Mouse (Mus musculus) induced T-regulatory cell, adult 2 months (primary cell): ENCODE measurements around the gene Phf10.
A peak's percentile ranks its signal among the peaks of the same experiment; 100 is the strongest.
"Not testable (repeated sequence)": the region's sequence is repeated elsewhere in the genome, so short reads cannot be mapped to it uniquely, and the experiment has no call there.

Source experiments
- DNase-seq: peaks from one replicate; pipeline ENCODE4 v3.0.0-alpha.2; 2012; ENCODE audit warnings: low read depth

Phf10 gene

DNA sequence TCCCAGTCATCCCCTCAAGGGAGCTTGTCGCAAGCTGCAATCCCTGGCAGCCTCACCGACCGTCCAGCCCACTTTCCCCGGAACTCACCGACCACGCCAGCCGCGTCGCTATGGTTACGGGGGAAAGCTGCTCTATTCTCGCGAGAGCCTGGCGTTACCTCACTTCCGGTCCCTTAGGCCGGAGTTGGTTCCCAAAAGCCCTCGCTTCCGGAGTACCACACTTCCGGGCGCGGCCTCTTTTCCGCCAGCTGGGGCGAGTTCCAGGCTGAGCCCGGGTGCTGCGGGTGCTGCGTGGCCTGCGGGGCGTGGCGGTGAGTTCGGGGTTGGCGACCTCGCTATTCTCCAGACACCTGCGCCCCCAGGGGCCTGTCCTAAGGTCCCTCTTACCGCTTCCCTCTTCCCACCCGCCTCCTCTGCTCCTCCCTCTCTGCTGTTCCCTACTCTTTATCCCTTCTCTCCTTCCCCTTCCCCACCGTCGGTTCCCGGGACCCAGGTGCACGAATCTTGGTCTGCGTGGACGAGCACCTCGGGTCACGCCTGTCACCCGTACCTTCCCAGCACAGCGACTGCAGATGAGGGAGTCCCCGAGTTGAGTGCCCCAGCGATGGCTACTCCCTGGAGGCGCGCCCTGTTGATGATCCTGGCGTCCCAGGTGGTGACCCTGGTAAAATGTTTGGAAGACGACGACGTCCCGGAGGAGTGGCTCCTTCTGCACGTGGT is 17.9 kb downstream of the Phf10 start, which contains the start of the genes Wdr27 and 1600012H06Rik:
Wdr27 (minus strand) TSS at position 150 of the 720 bp plus-strand sequence.
1600012H06Rik (plus strand) TSS at position 176 of the 720 bp plus-strand sequence.
- DNase-seq = peak; percentile 100

DNA sequence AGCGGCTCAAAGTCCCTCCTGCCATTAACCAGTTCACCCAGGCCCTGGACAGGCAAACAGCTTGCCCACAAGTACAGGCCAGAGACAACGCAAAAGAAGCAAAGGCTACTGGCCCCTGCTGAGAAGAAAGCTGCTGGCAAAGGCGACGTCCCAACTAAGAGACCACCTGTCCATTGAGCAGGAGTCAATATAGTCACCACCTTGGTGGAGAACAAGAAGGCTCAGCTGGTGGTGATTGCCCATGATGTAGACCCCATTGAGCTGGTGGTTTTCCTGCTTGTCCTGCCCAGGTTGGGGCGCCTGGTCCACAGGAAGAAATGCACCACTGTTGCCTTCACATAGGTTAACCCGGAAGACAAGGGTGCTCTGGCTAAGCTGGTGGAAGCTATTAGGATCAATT is 18.9 kb downstream of the Phf10 start:
- DNase-seq = not testable (repeated sequence)

DNA sequence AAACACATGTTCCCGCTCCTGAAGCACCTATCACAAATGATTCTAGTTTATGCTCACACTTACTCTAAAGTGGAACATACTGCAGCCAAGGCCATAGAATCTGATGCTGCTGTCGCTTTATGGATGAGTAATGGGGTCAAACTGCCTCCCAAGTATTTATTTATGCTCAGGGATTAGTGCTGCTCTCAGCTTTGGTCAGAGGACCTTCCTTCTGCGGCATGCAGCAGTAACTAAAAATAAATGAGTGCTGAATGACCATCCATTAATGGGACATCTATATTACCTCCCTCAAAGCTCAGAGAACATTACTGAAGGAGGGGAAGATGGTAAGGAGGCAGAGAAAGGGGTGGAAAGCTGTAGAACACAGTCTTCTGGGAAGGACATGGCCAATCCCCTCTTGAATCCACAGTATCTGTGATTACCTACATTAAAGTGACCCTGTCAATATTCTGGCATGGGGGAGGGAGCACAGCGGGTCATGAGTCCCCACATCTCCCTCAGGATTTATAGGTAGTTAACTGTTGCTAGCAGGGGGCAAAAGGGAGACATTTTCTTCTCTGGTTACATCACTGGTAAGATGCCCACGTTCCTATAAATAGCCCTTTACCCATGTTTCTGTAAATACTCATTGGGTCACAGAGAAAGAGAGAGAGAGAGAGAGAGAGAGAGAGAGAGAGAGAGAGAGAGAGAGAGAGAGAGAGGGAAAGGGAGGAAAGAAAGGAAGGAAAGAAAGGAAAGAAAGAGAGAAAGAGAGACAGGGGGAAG is 25.1 kb downstream of the Phf10 start:
- DNase-seq = no peak

DNA sequence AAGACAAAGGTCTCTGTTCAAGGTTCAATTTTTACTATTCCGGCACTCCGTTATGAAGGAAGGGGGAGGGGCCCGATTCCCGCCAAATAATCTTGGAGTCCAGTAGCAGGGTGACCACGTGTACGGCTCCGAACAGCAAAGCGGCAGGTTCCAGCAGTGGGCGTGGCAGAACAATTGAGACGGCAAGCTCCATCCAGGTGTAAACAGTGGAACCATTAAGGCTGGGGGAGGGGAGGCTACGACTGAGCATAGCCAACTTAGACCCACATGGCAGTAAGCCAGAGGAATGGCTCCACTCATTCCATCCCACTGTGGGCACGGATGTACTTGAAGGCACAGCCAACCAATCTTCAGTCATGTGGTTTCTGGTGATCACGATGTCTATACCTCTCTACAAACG is 25.8 kb downstream of the Phf10 start:
- DNase-seq = not testable (repeated sequence)

DNA sequence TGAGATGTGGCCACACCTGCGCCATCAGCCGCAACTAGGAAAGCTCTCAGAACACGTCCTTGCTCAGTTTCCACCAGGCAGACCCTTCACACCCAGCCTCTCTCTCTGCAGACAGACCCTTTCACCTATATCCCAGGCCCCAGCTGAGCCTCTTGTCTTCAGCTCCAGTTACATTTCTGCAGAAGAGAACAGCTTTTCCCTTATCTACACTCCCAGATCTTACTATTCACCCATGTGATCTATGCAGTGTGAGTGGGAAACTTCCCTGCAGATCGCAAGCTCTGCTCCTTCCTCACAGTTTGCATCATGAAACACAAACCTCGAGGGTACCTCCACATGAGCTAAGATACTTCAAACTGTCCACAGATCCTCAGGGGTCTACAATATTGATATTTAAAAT is 29.6 kb downstream of the Phf10 start:
- no peak for DNase-seq

DNA sequence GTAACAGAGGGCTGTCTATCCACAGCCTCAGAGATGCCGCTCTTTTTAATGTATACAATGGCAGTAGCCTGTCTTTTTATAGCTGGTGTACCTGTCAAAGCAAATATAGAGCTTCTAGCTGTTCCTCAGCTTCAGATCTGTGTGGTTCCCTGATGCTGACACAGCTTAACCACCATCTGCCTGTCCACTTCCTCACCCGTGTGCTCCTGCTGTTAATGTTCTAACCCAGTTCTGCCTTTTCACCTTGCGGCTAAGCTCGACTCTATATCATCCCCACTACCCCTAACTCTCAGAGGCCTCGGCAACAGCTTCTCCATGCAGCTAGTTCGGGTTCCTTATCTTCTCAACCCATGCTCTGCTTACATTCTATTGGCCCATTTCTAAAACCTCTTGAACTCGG is 30.4 kb downstream of the Phf10 start:
- DNase-seq = no peak

DNA sequence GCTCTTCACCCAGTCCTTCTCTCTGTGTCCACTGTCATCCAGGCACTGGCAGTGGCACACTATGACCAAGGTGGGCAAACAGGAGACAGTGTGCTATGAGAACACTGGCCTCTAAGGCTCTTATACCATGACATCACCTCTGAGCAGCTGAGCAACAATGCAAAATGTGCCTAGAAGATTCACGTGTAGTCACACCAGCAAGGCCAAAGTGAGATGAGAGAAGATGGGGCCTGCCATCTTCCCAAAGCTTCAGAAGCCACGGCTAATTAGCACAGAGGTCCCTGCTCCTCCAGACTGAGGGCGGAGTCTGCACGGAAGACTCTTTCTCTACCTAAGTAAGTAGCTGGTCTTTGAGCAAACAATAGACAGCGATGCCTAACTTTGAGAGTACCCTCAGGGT is 32.4 kb downstream of the Phf10 start:
- DNase-seq = no peak

DNA sequence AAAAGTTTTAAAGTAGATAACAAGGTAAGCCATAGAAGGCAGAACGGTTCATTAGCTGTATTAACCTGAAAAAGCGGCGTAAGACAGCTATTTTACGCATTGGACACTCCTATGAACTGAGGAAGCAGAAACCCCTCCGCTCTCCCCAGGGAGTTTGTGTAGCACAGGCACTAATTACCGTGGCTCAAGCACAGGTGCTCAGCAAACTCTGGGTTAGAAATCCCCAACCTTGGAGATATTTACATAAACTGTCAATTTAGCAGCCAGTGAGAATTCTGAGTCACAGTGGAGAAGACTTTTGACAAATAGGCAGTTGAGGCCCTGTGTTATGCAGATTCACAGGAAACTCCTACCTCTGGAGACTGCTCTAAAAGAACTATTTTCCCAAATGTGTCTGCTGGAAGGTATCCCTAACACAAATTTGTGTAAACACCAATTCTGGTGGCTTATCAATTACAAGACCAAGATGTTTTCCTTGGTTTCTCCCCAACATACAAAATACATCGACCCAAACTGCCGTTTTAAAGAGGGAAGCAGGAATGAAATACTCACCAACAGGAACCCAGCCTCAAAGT is 33.3 kb downstream of the Phf10 start:
- DNase-seq = no peak

DNA sequence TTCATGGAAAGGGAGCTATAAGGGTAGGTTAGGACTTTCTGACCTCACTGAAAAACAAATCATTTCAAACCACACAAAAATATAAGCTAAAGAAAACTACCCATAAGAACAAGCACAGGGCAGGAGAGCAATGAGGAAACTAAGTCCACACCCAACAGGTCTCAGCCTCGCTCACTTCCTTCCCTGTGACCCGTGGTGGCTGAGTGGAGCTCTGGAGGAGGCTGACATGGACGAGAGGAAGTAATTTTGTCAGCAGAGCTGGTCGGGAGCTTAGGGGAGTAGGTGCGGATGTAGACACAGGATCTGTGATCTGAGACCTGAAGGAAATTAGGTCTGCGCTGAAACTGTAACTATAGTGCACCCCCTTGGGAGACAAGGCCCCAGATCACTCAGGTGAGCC is 39.5 kb downstream of the Phf10 start:
- DNase-seq = no peak

DNA sequence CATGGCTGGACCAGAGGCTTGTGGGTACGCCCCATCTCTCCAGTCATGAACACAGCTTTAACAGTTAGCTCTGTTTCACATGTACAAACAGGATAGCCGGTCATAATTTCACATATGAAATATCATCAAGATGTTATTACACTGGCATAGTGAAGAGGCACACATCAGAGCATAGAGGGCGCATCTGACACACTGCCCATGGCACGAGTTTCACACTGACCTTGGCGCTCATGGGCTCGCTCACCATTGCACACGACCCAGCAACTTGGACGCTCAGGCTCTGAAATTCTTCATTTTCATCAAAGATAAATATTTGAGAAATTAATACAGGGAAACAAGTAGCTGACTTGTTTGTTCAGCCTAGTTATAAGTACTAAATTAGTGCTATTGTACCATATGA is 43.2 kb downstream of the Phf10 start:
- DNase-seq = no peak

DNA sequence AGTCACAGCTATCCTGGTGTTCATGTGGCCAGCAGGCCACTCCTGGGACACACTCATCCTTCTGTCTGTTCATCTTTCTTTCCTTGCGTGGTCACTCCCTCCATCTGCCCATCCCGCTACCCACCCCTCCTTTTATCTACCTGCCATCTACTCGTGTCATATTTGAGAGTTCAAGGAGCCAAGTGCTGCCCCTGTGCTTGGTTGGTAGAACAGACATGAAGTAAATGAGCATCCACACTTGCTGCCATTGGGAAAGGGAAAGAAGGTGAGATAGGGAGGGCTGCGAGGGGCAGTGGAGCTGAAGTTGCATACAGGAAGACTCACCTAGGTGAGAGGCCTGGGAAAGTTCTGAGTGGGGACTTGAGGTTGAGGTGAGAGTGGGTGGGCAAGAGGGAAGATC is 46.7 kb downstream of the Phf10 start:
- DNase-seq = no peak

DNA sequence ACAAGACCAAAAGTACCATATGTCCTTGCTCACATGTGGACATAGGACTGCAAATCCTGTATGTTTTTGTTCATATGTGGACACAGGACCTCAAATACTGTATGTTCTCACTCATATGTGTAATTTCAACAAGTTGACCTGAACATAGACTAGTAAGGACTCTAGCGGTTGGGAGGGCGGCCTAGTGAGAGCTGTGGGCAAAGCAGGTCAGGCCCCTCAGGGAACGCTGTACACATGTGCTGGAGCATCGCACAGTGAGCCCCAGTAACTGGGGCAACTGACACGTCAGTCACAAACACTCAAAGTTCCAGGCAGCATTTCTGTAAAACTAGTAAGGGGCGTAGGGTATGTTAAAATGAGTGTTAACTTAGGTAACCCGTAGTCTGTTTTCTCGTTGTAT is 48.1 kb downstream of the Phf10 start:
- no peak for DNase-seq

DNA sequence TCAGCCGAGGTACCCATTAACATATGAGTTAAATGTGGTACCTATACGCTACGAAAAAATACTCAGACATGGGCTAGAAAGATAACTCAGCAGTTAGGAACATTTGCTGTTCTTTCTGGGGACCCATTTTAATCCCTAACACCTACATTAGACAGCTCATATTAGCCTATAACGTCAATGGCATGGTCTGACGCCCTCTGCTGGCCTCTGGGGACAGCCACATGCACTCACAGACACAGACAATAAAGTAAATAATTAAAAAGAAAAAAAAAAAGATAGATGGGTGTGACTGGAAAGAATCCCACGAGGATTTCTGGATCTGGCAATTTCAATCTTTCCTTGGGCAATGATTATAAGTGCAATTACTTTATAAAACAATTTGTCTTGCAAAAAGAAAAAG is 48.7 kb downstream of the Phf10 start:
- peak; percentile 26 for DNase-seq

DNA sequence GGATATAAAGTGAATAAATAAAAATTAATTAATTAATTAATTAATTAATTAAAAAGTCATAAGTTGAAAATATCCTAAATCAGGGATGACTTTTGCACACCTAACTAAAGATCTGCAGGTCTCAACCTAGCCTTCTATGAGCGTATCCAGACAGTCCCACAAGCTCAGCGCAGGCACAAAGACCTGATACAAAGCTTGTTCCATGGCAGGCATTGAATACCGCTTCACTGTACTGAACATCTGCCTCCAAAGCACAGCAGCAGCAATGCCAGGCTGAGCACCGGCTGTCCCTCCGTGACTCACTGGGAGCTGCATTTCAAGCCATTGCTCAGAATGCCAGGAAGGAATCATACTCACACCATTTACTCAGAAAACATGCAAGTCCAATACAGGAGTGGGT is 50.3 kb downstream of the Phf10 start:
- no peak for DNase-seq

DNA sequence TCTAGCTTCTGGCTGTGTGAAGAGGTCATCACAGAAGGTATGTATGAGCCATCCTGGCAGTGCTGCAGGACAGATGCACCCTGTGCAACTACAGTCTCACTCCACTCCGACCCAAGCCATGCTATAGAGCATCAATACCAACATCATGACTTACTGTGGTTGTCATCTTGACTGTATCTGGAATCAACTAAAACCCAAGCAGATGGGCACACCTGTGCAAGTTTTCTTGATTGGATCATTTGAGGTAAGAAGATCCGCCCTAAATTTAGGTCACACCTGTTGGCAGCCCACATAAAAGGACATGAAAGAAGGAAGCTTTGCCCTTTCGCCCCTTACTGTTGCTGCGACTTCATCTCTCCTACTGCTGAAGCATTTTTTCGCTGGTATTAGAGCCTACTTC is 51.7 kb downstream of the Phf10 start:
- no peak for DNase-seq

DNA sequence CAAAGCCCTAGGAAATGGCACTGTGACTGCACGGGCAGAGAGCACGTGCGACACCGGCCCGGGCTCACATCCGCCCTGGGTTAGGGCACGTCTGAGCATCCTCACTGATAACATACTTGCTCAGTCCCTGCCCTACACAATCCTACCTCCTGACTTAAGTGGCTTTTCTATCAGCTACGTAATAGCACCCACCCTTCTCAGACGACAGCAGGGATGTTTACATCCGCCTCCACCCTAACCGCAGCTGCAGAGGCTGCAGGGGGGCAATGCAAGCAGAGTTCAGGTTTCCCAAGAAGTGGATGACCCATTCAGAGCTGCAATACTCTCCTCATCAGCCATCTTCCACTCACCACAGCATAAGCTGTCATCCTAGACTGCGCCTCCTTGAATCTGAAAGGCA is 53.9 kb downstream of the Phf10 start:
- peak; percentile 6 for DNase-seq

DNA sequence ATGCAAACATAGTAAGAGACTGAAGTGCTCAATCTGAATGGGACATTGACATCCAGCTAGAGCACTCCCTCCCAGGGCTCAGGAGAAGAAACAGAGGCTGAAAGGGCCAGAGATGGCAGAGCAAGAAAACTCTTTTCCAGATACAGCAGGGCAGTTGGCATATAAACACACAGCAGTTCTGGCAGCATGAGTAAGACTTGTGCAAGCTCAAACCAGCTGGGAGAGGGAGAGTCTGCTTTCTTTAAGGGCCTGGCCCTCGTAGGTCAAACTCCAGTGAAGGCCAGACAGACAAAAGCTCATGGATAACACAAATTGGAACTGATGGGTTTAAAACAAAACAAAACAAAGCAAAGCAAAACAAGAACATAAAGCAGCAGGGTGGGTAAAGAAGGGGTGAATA is 54.5 kb downstream of the Phf10 start:
- DNase-seq = no peak

DNA sequence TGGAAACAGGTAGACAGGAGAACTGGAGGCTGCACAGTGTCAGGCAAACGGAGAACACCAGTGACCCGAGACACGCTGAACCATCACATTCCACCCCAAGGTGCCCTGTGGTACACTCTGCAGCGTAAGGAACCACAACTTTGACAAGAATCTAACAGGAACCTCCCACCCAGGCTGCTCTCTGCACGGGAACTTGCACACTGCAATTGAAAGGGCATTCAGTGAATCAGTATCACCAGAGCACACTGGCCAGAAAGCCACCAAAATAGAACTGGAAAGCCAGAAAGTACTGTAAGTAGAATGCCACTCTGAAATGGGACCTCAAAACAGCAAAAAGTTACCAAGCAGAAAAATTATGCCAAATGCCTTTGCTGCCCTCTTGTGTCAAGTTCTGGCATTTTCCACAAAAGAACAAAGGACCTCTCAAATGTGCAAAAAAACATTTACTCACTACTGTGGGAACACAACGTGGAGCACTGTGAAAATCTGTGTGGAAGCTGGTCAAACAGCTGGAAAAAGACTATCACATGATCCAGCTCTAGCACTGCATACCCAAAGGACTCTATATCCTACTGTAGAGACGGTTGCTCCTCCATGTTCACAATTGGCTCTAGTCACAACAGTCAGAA is 56.3 kb downstream of the Phf10 start:
- peak; percentile 73 for DNase-seq

DNA sequence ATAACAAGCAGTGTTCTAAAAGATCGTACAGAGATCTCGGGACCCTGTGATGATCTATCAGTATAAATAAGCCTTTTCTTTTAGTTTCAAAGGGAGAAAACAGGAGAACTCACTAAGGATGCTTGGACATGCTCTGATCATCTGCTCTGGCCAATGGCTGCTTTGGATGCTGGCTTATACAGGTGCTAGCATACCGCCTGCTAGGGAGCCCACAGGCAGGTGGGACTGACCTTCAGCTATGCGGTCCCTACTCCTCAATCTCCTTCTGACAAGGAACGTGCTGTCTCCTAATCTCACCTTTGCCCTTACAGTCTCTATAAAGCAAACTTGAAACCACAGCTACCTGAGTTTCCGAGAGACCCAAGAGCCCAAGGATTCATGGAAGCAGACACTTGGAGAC is 56.9 kb downstream of the Phf10 start:
- no peak for DNase-seq

DNA sequence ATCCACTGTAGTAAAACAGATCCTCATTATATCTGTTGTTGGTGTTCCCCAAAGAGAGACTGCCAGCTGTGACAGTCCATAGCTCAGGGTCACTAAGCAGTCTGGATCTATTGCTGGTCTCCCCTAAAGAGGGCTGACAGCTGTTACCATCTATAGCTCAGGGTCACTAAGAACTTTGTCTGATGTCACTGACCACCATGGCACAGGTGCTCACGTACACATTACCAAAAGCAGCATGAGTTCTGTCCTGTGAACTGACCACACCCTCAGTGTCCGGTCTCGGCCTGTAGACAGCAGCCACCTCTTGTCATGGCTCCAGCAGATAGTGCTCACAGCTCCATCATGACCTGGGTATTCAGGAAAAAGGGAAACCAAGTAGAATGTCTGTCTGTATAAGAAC is 57.9 kb downstream of the Phf10 start:
- no peak for DNase-seq

DNA sequence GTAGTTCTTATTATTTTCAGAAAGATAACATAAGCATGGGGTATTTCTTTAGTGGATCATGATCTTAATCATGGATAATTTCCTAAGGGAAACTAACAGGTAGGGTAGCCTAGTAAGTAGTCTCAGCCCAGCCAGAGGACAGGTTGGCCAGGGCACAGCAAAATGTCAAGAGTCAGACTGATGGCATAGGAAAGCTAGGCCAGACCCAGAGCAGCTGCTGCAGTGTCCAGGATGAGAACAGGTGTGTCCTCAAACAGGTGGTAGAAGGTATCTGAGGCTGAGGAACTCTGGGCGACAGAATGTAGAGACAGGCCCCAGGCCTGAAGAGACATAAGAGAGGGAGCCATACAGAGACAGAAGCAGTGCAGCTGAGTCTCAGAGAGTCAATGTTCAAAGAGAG is 62.1 kb downstream of the Phf10 start:
- no peak for DNase-seq

DNA sequence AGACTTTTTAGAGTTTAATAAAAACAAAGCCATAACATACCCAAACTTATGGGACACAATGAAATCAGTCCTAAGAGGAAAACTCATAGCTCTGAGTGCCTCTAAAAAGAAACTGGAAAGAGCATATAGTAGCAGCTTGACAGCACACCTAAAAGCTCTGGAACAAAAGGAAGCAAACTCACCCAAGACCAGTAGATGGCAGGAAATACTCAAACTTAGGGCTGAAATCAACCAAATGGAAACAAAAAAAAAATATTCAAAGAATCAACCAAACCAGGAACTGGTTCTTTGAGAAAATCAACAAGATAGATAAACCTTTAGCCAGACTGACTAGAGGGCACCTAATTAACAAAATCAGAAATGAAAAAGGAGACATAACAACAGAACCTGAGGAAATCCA is 66.0 kb downstream of the Phf10 start:
- peak; percentile 22 for DNase-seq
